Mouse (Mus musculus) intestine, embryonic 15.5 days (tissue): ENCODE data around the gene Cdk8. TPM values are rescaled to one million over a fixed set of nuclear protein-coding genes. Genes with fewer than 3 reads are reported as not detected.

Experiments
- ATAC-seq: fragments of 200-750 bp; cut with Nextera tagmentation; 2 replicates; pipeline ENCODE4 v1.8.0; 2017; ENCODE audit warnings: moderate TSS enrichment, moderate library complexity
- H3K27ac ChIP-seq: fragments of 300-500 bp; sonication (generic); 2 replicates; pipeline ENCODE4 v1.5.1; 2015; ENCODE audit warnings: mild to moderate bottlenecking, inconsistent platforms
- H3K27me3 ChIP-seq: fragments of 300-500 bp; sonication (generic); replicated peaks from 2 replicates; pipeline ENCODE4 v1.6.1; 2015; ENCODE audit warnings: inconsistent platforms
- H3K36me3 ChIP-seq: fragments of 300-500 bp; sonication (generic); 2 replicates; pipeline ENCODE4 v1.6.1; 2015; ENCODE audit warnings: inconsistent platforms
- H3K4me1 ChIP-seq: fragments of 300-500 bp; sonication (generic); replicated peaks from 2 replicates; pipeline ENCODE4 v1.6.1; 2015; ENCODE audit warnings: inconsistent platforms
- H3K4me2 ChIP-seq: fragments of 300-500 bp; sonication (generic); replicated peaks from 2 replicates; pipeline ENCODE4 v1.6.1; 2015; ENCODE audit warnings: mild to moderate bottlenecking, inconsistent platforms
- H3K4me3 ChIP-seq: fragments of 300-500 bp; sonication (generic); replicated peaks from 2 replicates; pipeline ENCODE4 v1.5.1; 2015; ENCODE audit warnings: inconsistent platforms
- H3K9ac ChIP-seq: fragments of 300-500 bp; sonication (generic); 2 replicates; pipeline ENCODE4 v1.6.1; 2015; ENCODE audit warnings: inconsistent platforms
- H3K9me3 ChIP-seq: fragments of 300-500 bp; sonication (generic); 2 replicates; pipeline ENCODE4 v1.6.1; 2016; ENCODE audit warnings: inconsistent platforms
- WGBS: fragments of 180-500 bp; shearing (Covaris S2); methylation state at CpG from one replicate; pipeline ENCODE4 v1.1.7; 2015; 5-methylcytosine and 5-hydroxymethylcytosine counted together
- polyA plus RNA-seq: library from polyadenylated mRNA; unstranded; fragments of >200 nt; fragmentation: Nextera tagmentation; extraction: Ambion mirVana; gene quantifications from 2 replicates; pipeline ENCODE4 v1.2.1, GENCODE M21; 2015

Gene Cdk8
- polyA plus RNA-seq, 1 experiment from 2014 or later = 20.3 TPM

GRCm38 (mm10) chr5:146314538-146314937 lies 83.5 kb downstream of the Cdk8 start:
- Histone ChIP-seq H3K36me3 (no peaks in the 10 kb centered on the region), H3K27ac (peak overlapping the region; percentile 59), H3K9ac (no peak overlapping the region), H3K4me2 (no peak overlapping the region), H3K9me3 (no peaks in the 10 kb centered on the region), H3K4me3 (no peak overlapping the region), H3K27me3 (no peaks in the 10 kb centered on the region), H3K4me1 (peaks cover 18% of the 10 kb centered on the region)
- 66% methylated on average over 6 of the region's 6 CpGs for WGBS
- ATAC-seq = peak; percentile 55; the same call in 1 of the 2 replicates

DNA sequence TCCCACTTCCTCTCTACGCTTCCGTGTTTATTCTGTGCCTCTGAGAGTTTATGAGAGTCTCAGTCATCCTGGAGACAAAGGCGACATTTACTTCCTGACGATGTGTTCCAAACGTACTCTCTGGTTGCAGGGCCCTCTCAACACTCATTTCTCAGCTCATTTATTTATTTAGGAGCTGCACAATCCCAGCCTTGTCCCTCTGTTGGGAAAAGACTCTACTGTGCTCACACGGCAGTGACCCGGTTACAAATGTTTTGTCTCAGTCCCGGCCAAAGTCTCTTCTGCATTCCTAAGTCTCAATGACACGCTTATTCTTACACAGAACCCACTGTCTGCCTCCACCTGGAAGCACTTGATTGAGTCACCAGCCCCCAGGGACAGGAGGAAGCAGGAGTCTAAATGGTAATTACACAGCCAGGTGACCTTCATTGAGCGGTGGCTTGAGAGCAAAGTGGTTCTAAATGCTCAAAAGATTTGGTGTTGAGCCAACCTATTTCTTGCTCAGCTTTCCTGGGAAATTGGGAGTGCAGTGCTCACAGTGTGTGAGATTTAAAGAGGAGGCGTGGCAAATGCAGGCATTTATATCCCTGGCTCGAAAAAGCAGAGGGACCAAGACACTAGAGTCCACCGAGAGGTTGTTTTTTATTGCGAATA lies 84.4 kb downstream of the Cdk8 start:
- Histone ChIP-seq H3K27me3 (no peaks in the 10 kb centered on the region), H3K4me3 (no peak overlapping the region), H3K4me2 (peak overlapping the region; percentile 18; the same call in 1 of the 2 replicates), H3K4me1 (peaks cover 18% of the 10 kb centered on the region), H3K36me3 (no peaks in the 10 kb centered on the region), H3K27ac (peak overlapping the region; percentile 59), H3K9me3 (no peaks in the 10 kb centered on the region), H3K9ac (no peak overlapping the region)
- WGBS = 28% methylated on average over 14 of the region's 14 CpGs
- peak; percentile 74 for ATAC-seq

- no peak overlapping the region for H3K27ac ChIP-seq
- WGBS = 90% methylated on average over 5 of the region's 5 CpGs
- no peak overlapping the region for H3K9ac ChIP-seq
- ATAC-seq = peak; percentile 78
- no peak overlapping the region for H3K4me3 ChIP-seq
- no peaks in the 10 kb centered on the region for H3K27me3 ChIP-seq
- H3K9me3 ChIP-seq = no peaks in the 10 kb centered on the region
- peaks cover 18% of the 10 kb centered on the region for H3K4me1 ChIP-seq
- H3K4me2 ChIP-seq = no peak overlapping the region
- H3K36me3 ChIP-seq = no peaks in the 10 kb centered on the region
Observed at GRCm38 (mm10) chr5:146316316-146316715, 85.3 kb downstream of the Cdk8 start.

- H3K4me1 ChIP-seq = peaks cover 18% of the 10 kb centered on the region
- WGBS = 55% methylated on average over 5 of the region's 5 CpGs
- no peak for ATAC-seq
Observed at GRCm38 (mm10) chr5:146318051-146318450, 87.0 kb downstream of the Cdk8 start.

DNA sequence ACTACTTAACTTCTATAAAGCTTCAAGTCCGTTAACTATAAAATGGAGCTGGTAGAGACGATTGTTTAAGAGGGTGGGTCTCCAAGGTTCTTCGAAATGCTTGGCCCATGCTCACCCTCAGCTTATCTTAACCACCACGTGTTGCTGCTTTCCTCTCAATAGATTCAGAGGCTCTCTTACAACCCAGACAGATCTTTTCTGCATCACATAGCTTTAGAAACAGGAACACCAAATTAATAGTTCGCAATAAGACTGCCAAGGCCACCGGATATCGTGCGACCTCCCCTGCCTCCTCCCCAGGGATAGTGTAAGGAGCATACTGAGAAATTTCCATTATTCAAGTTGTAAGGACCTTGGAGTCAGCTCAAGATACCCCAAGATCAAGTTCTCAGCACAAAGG lies 87.4 kb downstream of the Cdk8 start:
- Histone ChIP-seq H3K27ac (no peak overlapping the region), H3K9me3 (no peaks in the 10 kb centered on the region), H3K9ac (no peak overlapping the region), H3K4me2 (no peak overlapping the region), H3K27me3 (no peaks in the 10 kb centered on the region), H3K4me1 (peaks cover 17% of the 10 kb centered on the region), H3K36me3 (no peaks in the 10 kb centered on the region), H3K4me3 (no peak overlapping the region)
- WGBS = 75% methylated on average over 8 of the region's 8 CpGs
- no peak for ATAC-seq

More at GRCm38 (mm10) chr5:146318051-146318450, 87.0 kb downstream of the Cdk8 start:
- H3K27ac ChIP-seq = no peak overlapping the region
- no peak overlapping the region for H3K9ac ChIP-seq
- no peaks in the 10 kb centered on the region for H3K9me3 ChIP-seq
- H3K27me3 ChIP-seq = no peaks in the 10 kb centered on the region
- no peak overlapping the region for H3K4me3 ChIP-seq
- no peaks in the 10 kb centered on the region for H3K36me3 ChIP-seq
- H3K4me2 ChIP-seq = no peak overlapping the region

DNA sequence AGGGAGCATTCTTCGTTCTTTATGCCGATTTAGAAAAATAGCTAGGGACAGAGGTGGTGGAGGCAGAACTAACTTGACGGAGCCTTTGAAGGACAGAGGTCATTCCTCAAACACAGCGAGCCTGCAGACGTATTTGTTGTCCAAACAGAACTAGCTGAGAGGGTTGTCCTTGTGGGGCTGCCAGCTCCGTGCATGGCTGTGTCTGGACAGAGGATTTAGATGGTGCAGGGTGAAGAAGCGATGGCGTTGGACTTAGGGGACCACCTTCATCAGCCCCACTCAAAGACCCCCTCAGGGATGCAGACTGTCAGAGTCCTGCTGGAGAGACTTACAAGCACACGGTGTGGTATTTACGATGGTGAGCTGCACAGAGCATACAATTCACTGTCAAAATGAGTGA lies 97.9 kb downstream of the Cdk8 start:
- Histone ChIP-seq H3K4me2 (no peak overlapping the region), H3K27ac (no peak overlapping the region), H3K9ac (no peak overlapping the region), H3K27me3 (no peaks in the 10 kb centered on the region), H3K4me3 (no peak overlapping the region), H3K9me3 (no peaks in the 10 kb centered on the region), H3K36me3 (no peaks in the 10 kb centered on the region), H3K4me1 (0 out of 2 replicates have a peak, but pooled peaks cover 2% of the 10 kb centered on the region)
- ATAC-seq = no peak
- WGBS = 48% methylated on average over 10 of the region's 10 CpGs

GRCm38 (mm10) chr5:146329541-146329940 lies 98.5 kb downstream of the Cdk8 start:
- Histone ChIP-seq H3K9me3 (no peaks in the 10 kb centered on the region), H3K4me2 (no peak overlapping the region), H3K4me3 (no peak overlapping the region), H3K9ac (no peak overlapping the region), H3K36me3 (no peaks in the 10 kb centered on the region), H3K27me3 (no peaks in the 10 kb centered on the region), H3K27ac (no peak overlapping the region), H3K4me1 (0 out of 2 replicates have a peak, but pooled peaks cover 2% of the 10 kb centered on the region)
- WGBS = 86% methylated on average over 5 of the region's 5 CpGs
- ATAC-seq = no peak

GRCm38 (mm10) chr5:146330031-146330764 lies 99.2 kb downstream of the Cdk8 start:
- ATAC-seq = no peak
- Histone ChIP-seq H3K27ac (no peak overlapping the region), H3K4me1 (no peaks in the 10 kb centered on the region), H3K27me3 (no peaks in the 10 kb centered on the region), H3K36me3 (no peaks in the 10 kb centered on the region), H3K4me3 (no peak overlapping the region), H3K9ac (no peak overlapping the region), H3K4me2 (no peak overlapping the region), H3K9me3 (no peaks in the 10 kb centered on the region)
- 39% methylated on average over 13 of the region's 13 CpGs for WGBS

GRCm38 (mm10) chr5:146330765-146331115 lies 99.7 kb downstream of the Cdk8 start:
- no peak for ATAC-seq
- Histone ChIP-seq H3K4me2 (no peak overlapping the region), H3K4me1 (no peaks in the 10 kb centered on the region), H3K27me3 (no peaks in the 10 kb centered on the region), H3K9me3 (no peaks in the 10 kb centered on the region), H3K4me3 (no peak overlapping the region), H3K27ac (no peak overlapping the region), H3K9ac (no peak overlapping the region), H3K36me3 (no peaks in the 10 kb centered on the region)
- WGBS = 39% methylated on average over 3 of the region's 3 CpGs

- H3K4me2 ChIP-seq = no peak overlapping the region
- no peaks in the 10 kb centered on the region for H3K9me3 ChIP-seq
- no peak overlapping the region for H3K27ac ChIP-seq
- no peaks in the 10 kb centered on the region for H3K36me3 ChIP-seq
- H3K27me3 ChIP-seq = no peaks in the 10 kb centered on the region
- no peak overlapping the region for H3K9ac ChIP-seq
- H3K4me1 ChIP-seq = no peaks in the 10 kb centered on the region
- no peak for ATAC-seq
- WGBS = 85% methylated on average over 11 of the region's 11 CpGs
- no peak overlapping the region for H3K4me3 ChIP-seq
Observed at GRCm38 (mm10) chr5:146331131-146331530, 100.1 kb downstream of the Cdk8 start.

- Histone ChIP-seq H3K36me3 (no peaks in the 10 kb centered on the region), H3K27me3 (no peaks in the 10 kb centered on the region), H3K4me1 (no peaks in the 10 kb centered on the region), H3K4me2 (no peak overlapping the region), H3K4me3 (no peak overlapping the region), H3K9ac (no peak overlapping the region), H3K9me3 (no peaks in the 10 kb centered on the region), H3K27ac (no peak overlapping the region)
- ATAC-seq = no peak
- 71% methylated on average over 7 of the region's 7 CpGs for WGBS
Observed at GRCm38 (mm10) chr5:146332541-146332940, 101.5 kb downstream of the Cdk8 start.

DNA sequence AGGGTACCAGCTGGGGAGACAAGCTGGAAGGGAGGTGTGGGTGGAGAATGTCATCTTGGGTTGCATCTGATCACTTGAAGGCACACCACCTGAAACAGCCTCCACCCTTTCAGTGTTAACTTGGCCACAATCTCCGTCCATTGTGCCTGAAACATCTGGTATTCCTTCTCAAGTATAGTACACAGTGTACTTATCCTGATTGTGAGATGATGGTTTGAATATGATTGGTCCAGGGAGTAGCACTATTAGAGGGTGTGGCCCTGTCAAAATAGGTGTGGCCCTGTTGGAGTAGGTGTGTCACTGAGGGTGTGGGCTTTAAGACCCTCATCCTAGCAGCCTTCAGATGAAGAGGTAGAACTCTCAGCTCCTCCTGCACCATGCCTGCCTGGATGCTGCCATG lies 103.4 kb downstream of the Cdk8 start:
- Histone ChIP-seq H3K4me1 (no peaks in the 10 kb centered on the region), H3K27me3 (no peaks in the 10 kb centered on the region), H3K27ac (no peak overlapping the region), H3K9me3 (no peaks in the 10 kb centered on the region), H3K4me3 (no peak overlapping the region), H3K9ac (no peak overlapping the region), H3K4me2 (no peak overlapping the region), H3K36me3 (no peaks in the 10 kb centered on the region)
- 83% methylated on average over 1 of the region's 1 CpGs for whole genome bisulfite sequencing
- ATAC-seq = no peak

GRCm38 (mm10) chr5:146338064-146338463 lies 107.0 kb downstream of the Cdk8 start:
- no peak overlapping the region for H3K4me2 ChIP-seq
- ATAC-seq = no peak
- H3K36me3 ChIP-seq = no peaks in the 10 kb centered on the region
- no peaks in the 10 kb centered on the region for H3K4me1 ChIP-seq
- no peaks in the 10 kb centered on the region for H3K27me3 ChIP-seq
- H3K9me3 ChIP-seq = no peaks in the 10 kb centered on the region
- no peak overlapping the region for H3K27ac ChIP-seq
- no peak overlapping the region for H3K9ac ChIP-seq
- 61% methylated on average over 9 of the region's 9 CpGs for WGBS
- H3K4me3 ChIP-seq = no peak overlapping the region
